Mouse (Mus musculus) common myeloid progenitor, adult 5-6 weeks (primary cell): ENCODE measurements around the gene Dguok. TPM values are rescaled to one million over a fixed set of nuclear protein-coding genes. Genes with fewer than 3 reads are reported as not detected.

Experiments
- ATAC-seq: replicated peaks from 2 replicates; pipeline ENCODE4 v1.8.0; 2016; ENCODE audit warnings: low read depth, mild to moderate bottlenecking, moderate TSS enrichment, inconsistent platforms; ENCODE audit not compliant: poor library complexity, severe bottlenecking
- total RNA-seq: library from RNA; stranded (forward); fragments of 200-1000, 187-1606 nt; gene quantifications from 2 replicates; pipeline ENCODE4 v1.2.3, GENCODE M21; 2017

Gene Dguok
- total RNA-seq, 1 experiment from 2014 or later: 38.0 TPM

GRCm38 (mm10) chr6:83501524-83502310, 5.1 kb downstream of the Dguok start:
- ATAC-seq: no peak

GRCm38 (mm10) chr6:83500462-83500861, 6.3 kb downstream of the Dguok start:
- ATAC-seq: no peak

GRCm38 (mm10) chr6:83499078-83499477, 7.7 kb downstream of the Dguok start:
- no peak for ATAC-seq

GRCm38 (mm10) chr6:83496753-83497710, 9.7 kb downstream of the Dguok start:
- ATAC-seq: no peak

- no peak for ATAC-seq
Measured at GRCm38 (mm10) chr6:83496009-83496752, 10.6 kb downstream of the Dguok start.

- no peak for ATAC-seq
Measured at GRCm38 (mm10) chr6:83490622-83491021, 16.1 kb downstream of the Dguok start.

GRCm38 (mm10) chr6:83488200-83488599, 18.6 kb downstream of the Dguok start:
- ATAC-seq: no peak

GRCm38 (mm10) chr6:83487298-83487697, 19.5 kb downstream of the Dguok start:
- no peak for ATAC-seq

- no peak for ATAC-seq
Measured at GRCm38 (mm10) chr6:83485854-83486253, 20.9 kb downstream of the Dguok start.

GRCm38 (mm10) chr6:83483776-83484175, 23.0 kb downstream of the Dguok start:
- ATAC-seq: no peak

- ATAC-seq: peak; percentile 90
Measured at GRCm38 (mm10) chr6:83482418-83483085, 24.2 kb downstream of the Dguok start.

- ATAC-seq: no peak
Measured at GRCm38 (mm10) chr6:83480019-83480655, 26.6 kb downstream of the Dguok start.

- no peak for ATAC-seq
Measured at GRCm38 (mm10) chr6:83479193-83479592, 27.6 kb downstream of the Dguok start.

GRCm38 (mm10) chr6:83478628-83479027, 28.1 kb downstream of the Dguok start:
- ATAC-seq: no peak

GRCm38 (mm10) chr6:83478217-83478616, 28.6 kb downstream of the Dguok start:
- ATAC-seq: no peak

- no peak for ATAC-seq
Measured at GRCm38 (mm10) chr6:83475431-83475830, 31.3 kb downstream of the Dguok start.

GRCm38 (mm10) chr6:83473240-83473639, 33.5 kb downstream of the Dguok start:
- peak; percentile 59 for ATAC-seq

GRCm38 (mm10) chr6:83471739-83472138, 35.0 kb downstream of the Dguok start:
- no peak for ATAC-seq

- ATAC-seq: no peak
Measured at GRCm38 (mm10) chr6:83464011-83464410, 42.8 kb downstream of the Dguok start.
